Mouse (Mus musculus) ES-E14 (cell line): ENCODE data around the gene Kcnip3. TPM values are rescaled to one million over a fixed set of nuclear protein-coding genes. Genes with fewer than 3 reads are reported as not detected.

ENCODE experiments used
- DNase-seq: peaks from one replicate; pipeline ENCODE4 v3.0.0-alpha.2; 2013; ENCODE audit warnings: low read depth, low spot score
- H3K27ac ChIP-seq: 2 replicates; pipeline ENCODE4 v1.5.1; 2012; ENCODE audit warnings: low read depth, mild to moderate bottlenecking, low read length, moderate library complexity, mixed read lengths; ENCODE audit not compliant: poor library complexity, insufficient read depth, severe bottlenecking
- H3K36me3 ChIP-seq: 2 replicates; pipeline ENCODE4 v1.6.1; 2012; ENCODE audit warnings: mild to moderate bottlenecking, low read length, moderate library complexity, mixed read lengths; ENCODE audit not compliant: control insufficient read depth, poor library complexity, insufficient read depth, severe bottlenecking
- H3K4me1 ChIP-seq, 2 experiments: fragments of 150-350 bp in 1 of 2; sonication (generic) in 1 of 2; 2 replicates each; pipeline ENCODE4 v1.6.1; 2012; ENCODE audit warnings: low read length in 2 of 2, mild to moderate bottlenecking in 1 of 2, mixed read lengths in 1 of 2; ENCODE audit not compliant: control insufficient read depth in 2 of 2, insufficient read depth in 2 of 2, poor library complexity in 1 of 2
- H3K4me3 ChIP-seq, 2 experiments: fragments of 150-350 bp in 1 of 2; sonication (generic) in 1 of 2; 2 replicates each; pipeline ENCODE4 v1.5.1; 2012; ENCODE audit warnings: low read length in 2 of 2, low read depth in 1 of 2, mild to moderate bottlenecking in 1 of 2, mixed read lengths in 1 of 2; ENCODE audit not compliant: insufficient read depth in 1 of 2, poor library complexity in 1 of 2, severe bottlenecking in 1 of 2
- H3K9ac ChIP-seq: 2 replicates; pipeline ENCODE4 v1.6.1; 2012; ENCODE audit warnings: low read depth, mild to moderate bottlenecking, low read length, mixed read lengths; ENCODE audit not compliant: poor library complexity, insufficient read depth, severe bottlenecking
- H3K9me3 ChIP-seq: fragments of 150-350 bp; sonication (generic); 2 replicates; pipeline ENCODE4 v1.6.1; 2012; ENCODE audit warnings: low read depth, mild to moderate bottlenecking, low read length; ENCODE audit not compliant: control insufficient read depth, insufficient read depth
- CHD2 ChIP-seq: IDR thresholded peaks from 2 replicates; pipeline ENCODE4 v1.6.1; 2014; ENCODE audit warnings: mild to moderate bottlenecking, low read depth, low read length, inconsistent platforms
- HCFC1 ChIP-seq: IDR thresholded peaks from 2 replicates; pipeline ENCODE4 v1.6.1; 2012; ENCODE audit warnings: low read length, inconsistent platforms, borderline replicate concordance; ENCODE audit not compliant: insufficient read depth
- MAFK ChIP-seq: IDR thresholded peaks from 2 replicates; pipeline ENCODE4 v1.6.1; 2014; ENCODE audit warnings: mild to moderate bottlenecking, low read depth, low read length, inconsistent platforms; ENCODE audit not compliant: insufficient read depth
- ZC3H11A ChIP-seq: IDR thresholded peaks from 2 replicates; pipeline ENCODE4 v1.6.1; 2012; ENCODE audit warnings: low read depth, mild to moderate bottlenecking, inconsistent platforms, low read length, borderline replicate concordance
- ZNF384 ChIP-seq: IDR thresholded peaks from 2 replicates; pipeline ENCODE4 v1.6.1; 2012; ENCODE audit warnings: low read depth, low read length, inconsistent platforms
- in situ Hi-C, 2 experiments: fragments of 600-800 bp; cut with MboI; formaldehyde crosslinking; loops; one replicate each; pipeline ENCODE4 v1.15.1; 2025; ENCODE audit warnings: low sequenced_read_pairs in 2 of 2, inconsistent platforms in 1 of 2; ENCODE audit not compliant: unreplicated experiment in 2 of 2
- total RNA-seq: library from RNA; depleted of rRNA; stranded (reverse); fragments of 300-350 nt; gene quantifications from 2 replicates; pipeline ENCODE4 v1.2.3, GENCODE M21; 2012

Gene Kcnip3
- total RNA-seq, 1 experiment = 3.0 TPM

DNA sequence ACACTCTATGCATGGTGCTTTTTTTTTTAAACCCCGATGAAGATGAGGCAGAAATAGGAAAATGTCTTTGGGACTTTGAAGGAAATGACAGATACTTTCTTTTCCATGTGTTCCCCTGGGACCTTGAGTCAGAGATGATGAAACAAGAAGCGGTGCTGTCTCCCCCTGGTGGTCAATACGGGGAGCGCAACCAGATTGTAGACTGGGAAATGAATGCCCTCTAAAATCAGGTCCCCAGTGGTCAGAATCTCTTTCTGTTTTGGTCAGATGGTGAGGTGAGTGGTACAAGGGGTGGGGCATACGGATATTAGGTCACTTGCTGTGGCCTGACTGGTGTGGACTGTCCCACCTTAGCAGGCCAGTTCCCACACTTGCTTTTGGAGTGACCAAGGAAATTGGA lies 68.1 kb downstream of the Kcnip3 start:
- H3K36me3 ChIP-seq = no peaks in the 10 kb centered on the region
- no peak overlapping the region for H3K9ac ChIP-seq
- no peak overlapping the region for H3K27ac ChIP-seq
- TF ChIP-seq MAFK (no peak), ZNF384 (no peak), ZC3H11A (no peak), HCFC1 (no peak), CHD2 (no peak)
- peak; percentile 70 for DNase-seq
- in situ Hi-C loops = no loop called here
- no peaks in the 10 kb centered on the region for H3K9me3 ChIP-seq
- no peak overlapping the region for H3K4me3 ChIP-seq
- H3K4me1 ChIP-seq = peaks cover 0 to 11% of the 10 kb centered on the region in 2 experiments; a peak in 1 of 4 replicates

- TF ChIP-seq ZC3H11A = no peak
- TF ChIP-seq HCFC1 = no peak
- no peak for TF ChIP-seq CHD2
- no peak for TF ChIP-seq MAFK
- TF ChIP-seq ZNF384 = no peak
- Histone ChIP-seq H3K9me3 (no peaks in the 10 kb centered on the region), H3K27ac (no peak overlapping the region), H3K9ac (no peak overlapping the region), H3K4me1 (peaks cover 0 to 11% of the 10 kb centered on the region in 2 experiments; a peak in 1 of 4 replicates), H3K36me3 (no peaks in the 10 kb centered on the region), H3K4me3 (no peak overlapping the region)
- DNase-seq = no peak
- in situ Hi-C loops = no loop called here
Observed at GRCm38 (mm10) chr2:127453141-127453540, 68.8 kb downstream of the Kcnip3 start.

- TF ChIP-seq ZC3H11A (no peak), HCFC1 (no peak), MAFK (no peak), CHD2 (no peak), ZNF384 (no peak)
- Histone ChIP-seq H3K9ac (no peak overlapping the region), H3K27ac (no peak overlapping the region), H3K9me3 (no peaks in the 10 kb centered on the region), H3K36me3 (no peaks in the 10 kb centered on the region), H3K4me1 (peaks cover 0 to 11% of the 10 kb centered on the region in 2 experiments; a peak in 1 of 4 replicates), H3K4me3 (no peak overlapping the region)
- DNase-seq = no peak
- in situ Hi-C loops = no loop called here
Observed at GRCm38 (mm10) chr2:127451748-127452147, 70.1 kb downstream of the Kcnip3 start.

DNA sequence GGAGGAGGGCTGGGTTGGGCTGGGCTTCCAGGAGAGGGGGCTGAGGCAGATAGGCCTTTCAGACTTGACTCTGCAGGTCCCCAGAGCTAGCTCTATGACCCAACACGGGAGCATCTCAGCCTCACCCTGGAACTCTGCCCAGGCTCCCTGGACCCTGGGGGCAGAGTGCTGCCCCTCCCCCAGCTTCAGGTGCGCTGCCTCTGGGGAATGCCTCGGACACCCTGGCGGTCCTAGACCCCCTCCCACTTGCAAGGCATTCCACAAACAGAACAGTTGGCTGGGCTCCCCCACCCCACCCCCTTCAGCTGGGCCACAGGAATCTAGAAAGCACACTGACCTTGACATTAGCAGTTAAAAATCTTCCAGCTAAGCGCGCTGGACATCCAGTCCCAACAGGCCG lies 72.2 kb downstream of the Kcnip3 start:
- in situ Hi-C loops = no loop called here
- H3K4me1 ChIP-seq = peaks cover 0 to 11% of the 10 kb centered on the region in 2 experiments; a peak in 1 of 4 replicates
- no peak for DNase-seq
- H3K9ac ChIP-seq = no peak overlapping the region
- no peaks in the 10 kb centered on the region for H3K36me3 ChIP-seq
- H3K27ac ChIP-seq = no peak overlapping the region
- no peak overlapping the region for H3K4me3 ChIP-seq
- H3K9me3 ChIP-seq = no peaks in the 10 kb centered on the region
- TF ChIP-seq HCFC1 (no peak), ZC3H11A (no peak), CHD2 (no peak), ZNF384 (no peak), MAFK (no peak)

- no peak for TF ChIP-seq CHD2
- TF ChIP-seq MAFK = no peak
- no peak for TF ChIP-seq ZNF384
- TF ChIP-seq ZC3H11A = no peak
- no peak for TF ChIP-seq HCFC1
- Histone ChIP-seq H3K4me3 (no peak overlapping the region), H3K9me3 (no peaks in the 10 kb centered on the region), H3K27ac (no peak overlapping the region), H3K4me1 (peaks cover 0 to 15% of the 10 kb centered on the region in 2 experiments; a peak in 1 of 4 replicates), H3K36me3 (no peaks in the 10 kb centered on the region), H3K9ac (no peak overlapping the region)
- DNase-seq = no peak
- in situ Hi-C loops = no loop called here
Observed at GRCm38 (mm10) chr2:127446847-127447246, 75.0 kb downstream of the Kcnip3 start.
